Mouse (Mus musculus) embryonic facial prominence, embryonic 11.5 days (tissue): ENCODE results near the gene Oscp1. TPM values are rescaled to one million over a fixed set of nuclear protein-coding genes. Genes with fewer than 3 reads are reported as not detected.

Experiments
- ATAC-seq: fragments of 200-750 bp; cut with Nextera tagmentation; replicated peaks from 2 replicates; pipeline ENCODE4 v1.8.0; 2017; ENCODE audit warnings: low read depth; ENCODE audit not compliant: insufficient number of reproducible peaks, low FRiP score, low TSS enrichment
- DNase-seq: peaks from one replicate; pipeline ENCODE4 v3.0.0-alpha.2; 2015; ENCODE audit warnings: low spot score
- H3K27ac ChIP-seq: fragments of 300-500 bp; sonication (generic); replicated peaks from 2 replicates; pipeline ENCODE4 v1.5.1; 2014; ENCODE audit warnings: mild to moderate bottlenecking, low read depth, low read length, control low read depth
- H3K27me3 ChIP-seq: fragments of 300-500 bp; sonication (generic); 2 replicates; pipeline ENCODE4 v1.6.1; 2014; ENCODE audit warnings: mild to moderate bottlenecking, low read length, moderate library complexity, mixed read lengths; ENCODE audit not compliant: control insufficient read depth, insufficient read depth
- H3K36me3 ChIP-seq: fragments of 300-500 bp; sonication (generic); replicated peaks from 2 replicates; pipeline ENCODE4 v1.6.1; 2014; ENCODE audit warnings: low read depth, mild to moderate bottlenecking, low read length, moderate library complexity, mixed read lengths; ENCODE audit not compliant: control insufficient read depth, insufficient read depth
- H3K4me1 ChIP-seq: fragments of 300-500 bp; sonication (generic); 2 replicates; pipeline ENCODE4 v1.6.1; 2014; ENCODE audit warnings: low read length, mixed read lengths; ENCODE audit not compliant: control insufficient read depth, insufficient read depth
- H3K4me2 ChIP-seq: fragments of 300-500 bp; sonication (generic); 2 replicates; pipeline ENCODE4 v1.6.1; 2014; ENCODE audit warnings: low read depth, mild to moderate bottlenecking, control low read depth, low read length, moderate library complexity
- H3K4me3 ChIP-seq: fragments of 300-500 bp; sonication (generic); 2 replicates; pipeline ENCODE4 v1.5.1; 2014; ENCODE audit warnings: low read depth, low read length, control low read depth
- H3K9ac ChIP-seq: fragments of 300-500 bp; sonication (generic); replicated peaks from 2 replicates; pipeline ENCODE4 v1.6.1; 2014; ENCODE audit warnings: mild to moderate bottlenecking, control low read depth, low read length
- H3K9me3 ChIP-seq: fragments of 300-500 bp; sonication (generic); replicated peaks from 2 replicates; pipeline ENCODE4 v1.6.1; 2016; ENCODE audit warnings: mild to moderate bottlenecking, low read length, inconsistent platforms, mixed read lengths; ENCODE audit not compliant: control insufficient read depth
- WGBS: fragments of 180-500 bp; shearing (Covaris S2); extraction: QIAGEN DNeasy Blood & Tissue Kit; methylation state at CpG from one replicate; pipeline ENCODE4 v1.1.7; 2014; 5-methylcytosine and 5-hydroxymethylcytosine counted together
- polyA plus RNA-seq: library from polyadenylated mRNA; unstranded; fragments of >200 nt; fragmentation: Nextera tagmentation; extraction: Ambion mirVana; gene quantifications from 2 replicates; pipeline ENCODE4 v1.2.1, GENCODE M21; 2014

Gene Oscp1
- polyA plus RNA-seq, 1 experiment from 2014 or later = 18.3 TPM

DNA sequence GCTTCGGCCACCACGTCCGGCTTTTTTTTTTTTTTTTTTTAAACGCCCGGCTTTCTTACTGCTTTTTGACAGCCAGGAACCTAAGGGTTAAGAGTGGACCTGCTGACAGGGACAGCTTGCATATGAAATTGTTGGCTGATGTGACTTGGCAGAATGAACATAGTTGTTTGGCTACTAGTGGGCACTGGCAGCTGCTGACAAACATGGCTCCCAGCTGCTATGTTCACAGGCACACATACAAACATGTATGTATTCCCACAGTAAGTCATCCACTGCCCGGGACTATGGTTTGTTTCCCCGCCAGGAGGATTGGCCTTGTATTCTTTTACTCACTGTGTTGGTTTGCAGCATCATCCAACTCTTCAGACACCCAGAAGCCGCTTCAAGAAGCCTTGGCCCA, 58.8 kb downstream of the Oscp1 start:
- Histone ChIP-seq H3K27me3 (no peaks in the 10 kb centered on the region), H3K4me2 (no peak overlapping the region), H3K27ac (no peak overlapping the region), H3K9me3 (no peaks in the 10 kb centered on the region), H3K4me1 (no peaks in the 10 kb centered on the region), H3K4me3 (no peak overlapping the region), H3K9ac (no peak overlapping the region), H3K36me3 (no peaks in the 10 kb centered on the region)
- 91% methylated on average over 8 of the region's 8 CpGs for WGBS
- ATAC-seq = no peak
- no peak for DNase-seq

DNA sequence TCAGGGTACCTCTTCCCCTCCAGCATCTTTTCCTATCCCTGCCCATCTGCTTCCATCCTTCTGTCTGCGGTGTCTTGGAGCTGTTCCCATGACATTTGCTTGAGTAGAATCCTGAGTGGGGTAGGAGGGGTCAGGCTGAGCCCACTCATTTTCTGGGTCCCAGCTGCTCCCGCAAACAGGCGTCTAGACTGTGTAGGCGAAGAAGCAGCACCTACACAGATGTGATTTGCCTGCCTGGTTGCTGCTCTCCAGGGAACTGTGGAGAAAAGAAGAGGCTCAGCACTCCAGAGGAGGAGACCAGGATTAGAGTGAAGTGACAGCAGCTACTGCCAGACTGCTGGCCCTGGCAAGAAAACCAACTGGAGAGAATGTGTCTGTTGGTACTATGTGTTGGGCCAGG, 60.3 kb downstream of the Oscp1 start:
- H3K9ac ChIP-seq = no peak overlapping the region
- H3K27ac ChIP-seq = no peak overlapping the region
- H3K9me3 ChIP-seq = no peaks in the 10 kb centered on the region
- H3K4me3 ChIP-seq = no peak overlapping the region
- no peaks in the 10 kb centered on the region for H3K36me3 ChIP-seq
- no peaks in the 10 kb centered on the region for H3K4me1 ChIP-seq
- no peak overlapping the region for H3K4me2 ChIP-seq
- no peaks in the 10 kb centered on the region for H3K27me3 ChIP-seq
- WGBS = 86% methylated on average over 4 of the region's 4 CpGs
- ATAC-seq (no peak), DNase-seq (no peak)

GRCm38 (mm10) chr4:126119051-126119450, 60.7 kb downstream of the Oscp1 start:
- ATAC-seq (no peak), DNase-seq (no peak)
- Histone ChIP-seq H3K27ac (no peak overlapping the region), H3K4me1 (no peaks in the 10 kb centered on the region), H3K4me2 (no peak overlapping the region), H3K4me3 (no peak overlapping the region), H3K36me3 (no peaks in the 10 kb centered on the region), H3K9me3 (no peaks in the 10 kb centered on the region), H3K27me3 (no peaks in the 10 kb centered on the region), H3K9ac (no peak overlapping the region)
- 85% methylated on average over 1 of the region's 1 CpGs for WGBS

DNA sequence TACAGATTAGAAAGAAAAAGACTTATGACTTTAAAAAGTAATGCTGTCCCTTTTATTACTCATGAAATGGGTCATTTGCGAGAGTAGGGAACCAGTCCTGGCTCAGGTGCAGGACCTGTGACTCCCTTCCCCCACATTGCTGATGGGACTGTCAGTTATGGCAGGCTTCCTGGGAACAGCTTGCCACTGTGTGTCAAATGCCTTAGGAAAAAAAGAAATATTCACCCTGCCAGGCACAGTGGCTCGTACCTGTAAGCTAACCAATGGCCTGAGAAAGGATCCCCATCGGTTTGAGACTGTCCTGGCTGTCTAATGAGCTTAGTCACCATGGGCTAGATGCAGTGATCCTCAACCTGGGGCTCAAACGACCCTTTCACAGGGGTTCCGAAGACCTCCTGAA, 61.7 kb downstream of the Oscp1 start:
- 87% methylated on average over 5 of the region's 5 CpGs for WGBS
- Histone ChIP-seq H3K4me1 (no peaks in the 10 kb centered on the region), H3K4me3 (no peak overlapping the region), H3K27ac (no peak overlapping the region), H3K36me3 (peaks cover 4% of the 10 kb centered on the region), H3K9me3 (no peaks in the 10 kb centered on the region), H3K27me3 (no peaks in the 10 kb centered on the region), H3K9ac (no peak overlapping the region), H3K4me2 (no peak overlapping the region)
- ATAC-seq (no peak), DNase-seq (no peak)

GRCm38 (mm10) chr4:126120506-126120905, 62.1 kb downstream of the Oscp1 start:
- H3K36me3 ChIP-seq = peaks cover 4% of the 10 kb centered on the region

GRCm38 (mm10) chr4:126123309-126124040, 65.1 kb downstream of the Oscp1 start:
- Histone ChIP-seq H3K36me3 (peaks cover 6% of the 10 kb centered on the region), H3K9ac (no peak overlapping the region), H3K27me3 (no peaks in the 10 kb centered on the region), H3K9me3 (no peaks in the 10 kb centered on the region), H3K4me2 (no peak overlapping the region), H3K27ac (no peak overlapping the region), H3K4me1 (no peaks in the 10 kb centered on the region), H3K4me3 (no peak overlapping the region)
- WGBS = 93% methylated on average over 10 of the region's 10 CpGs
- ATAC-seq = no peak
- DNase-seq = no peak

More at GRCm38 (mm10) chr4:126120506-126120905, 62.1 kb downstream of the Oscp1 start:
- Histone ChIP-seq H3K27me3 (no peaks in the 10 kb centered on the region), H3K4me2 (no peak overlapping the region), H3K4me3 (no peak overlapping the region), H3K9me3 (no peaks in the 10 kb centered on the region), H3K4me1 (no peaks in the 10 kb centered on the region), H3K27ac (no peak overlapping the region), H3K9ac (no peak overlapping the region)
- no peak for DNase-seq
- WGBS = 98% methylated on average over 2 of the region's 2 CpGs
- ATAC-seq = no peak

DNA sequence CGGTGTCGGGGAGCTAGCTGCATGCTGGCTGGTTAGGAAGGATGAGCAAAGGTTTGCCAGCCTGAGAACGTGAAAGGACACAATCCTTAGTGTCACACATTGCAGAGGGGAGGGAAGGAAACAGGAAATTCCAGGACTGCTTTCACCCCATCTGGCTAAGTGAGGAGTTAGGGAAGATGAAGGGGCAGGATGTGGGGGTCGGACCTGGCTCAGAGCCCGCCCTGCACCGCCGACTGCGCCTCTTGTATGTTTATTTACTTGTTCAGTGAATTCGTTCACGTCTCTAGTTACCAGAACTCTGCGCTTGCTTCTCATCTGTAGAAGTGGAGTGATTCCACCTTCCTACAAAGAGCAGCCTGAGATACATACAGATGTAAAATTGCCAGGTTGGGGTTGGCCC, 72.1 kb downstream of the Oscp1 start:
- Histone ChIP-seq H3K9ac (no peak overlapping the region), H3K9me3 (no peaks in the 10 kb centered on the region), H3K36me3 (peaks cover 8% of the 10 kb centered on the region), H3K27ac (no peak overlapping the region), H3K4me1 (peaks cover 2% of the 10 kb centered on the region; the same call in 1 of the 2 replicates), H3K4me3 (no peak overlapping the region), H3K27me3 (no peaks in the 10 kb centered on the region), H3K4me2 (no peak overlapping the region)
- no peak for ATAC-seq
- DNase-seq = peak; percentile 49
- 38% methylated on average over 11 of the region's 11 CpGs for WGBS

DNA sequence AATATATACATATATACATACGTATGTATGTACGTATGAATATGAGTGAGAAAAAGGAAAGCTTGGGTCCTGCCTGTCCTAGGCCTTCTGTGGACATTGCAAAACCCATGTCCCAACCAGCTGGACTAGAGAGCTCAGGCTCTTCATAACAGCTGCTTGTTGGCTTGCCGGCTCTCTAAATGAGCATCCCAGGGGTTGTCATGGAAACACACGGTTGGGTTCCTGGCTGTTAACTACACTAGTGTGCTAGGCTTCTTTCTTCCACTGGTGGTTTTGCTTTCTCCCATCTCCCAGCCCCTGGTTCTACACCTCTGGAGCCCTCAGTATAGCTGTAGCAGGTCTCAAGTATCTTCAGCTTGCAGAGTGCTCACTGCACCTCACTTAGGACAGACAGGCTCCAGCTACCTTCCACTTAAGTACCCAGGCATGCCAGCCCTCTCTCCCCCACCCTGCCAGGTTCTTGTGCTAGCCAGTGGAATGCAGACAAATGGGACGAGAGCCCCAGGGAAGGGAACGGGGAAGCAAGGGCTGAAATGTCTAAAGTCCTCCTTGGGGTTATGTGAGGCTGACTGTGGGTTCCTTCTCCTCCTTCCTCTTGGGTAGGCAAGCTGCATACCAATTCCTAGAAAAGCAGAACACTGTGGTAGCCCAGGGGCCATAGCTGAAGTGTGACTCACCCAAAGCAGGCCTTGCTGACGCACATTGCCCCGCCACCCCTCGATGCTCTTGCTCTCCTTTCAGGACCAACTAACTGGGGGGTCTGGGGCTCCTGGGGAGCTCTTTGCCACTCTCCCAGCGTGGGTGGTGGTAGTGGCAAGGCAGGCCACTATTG, 73.1 kb downstream of the Oscp1 start:
- H3K9ac ChIP-seq = no peak overlapping the region
- peaks cover 8% of the 10 kb centered on the region for H3K36me3 ChIP-seq
- peaks cover 2% of the 10 kb centered on the region; the same call in 1 of the 2 replicates for H3K4me1 ChIP-seq
- DNase-seq (peak; percentile 39), ATAC-seq (0 out of 2 replicates have a peak, but pooled peaks have one; percentile 37)
- no peak overlapping the region for H3K4me3 ChIP-seq
- whole genome bisulfite sequencing = 55% methylated on average over 10 of the region's 10 CpGs
- no peak overlapping the region for H3K4me2 ChIP-seq
- H3K9me3 ChIP-seq = no peaks in the 10 kb centered on the region
- no peaks in the 10 kb centered on the region for H3K27me3 ChIP-seq
- H3K27ac ChIP-seq = no peak overlapping the region
